Mouse (Mus musculus): ENCODE results near the gene Jarid2. TPM values are rescaled to one million over a fixed set of nuclear protein-coding genes. Genes with fewer than 3 reads are reported as not detected.

Gene Jarid2
- 38.0 and 40.6 TPM in 2 replicates for polyA plus RNA-seq (2012; rRNA removed)

DNA sequence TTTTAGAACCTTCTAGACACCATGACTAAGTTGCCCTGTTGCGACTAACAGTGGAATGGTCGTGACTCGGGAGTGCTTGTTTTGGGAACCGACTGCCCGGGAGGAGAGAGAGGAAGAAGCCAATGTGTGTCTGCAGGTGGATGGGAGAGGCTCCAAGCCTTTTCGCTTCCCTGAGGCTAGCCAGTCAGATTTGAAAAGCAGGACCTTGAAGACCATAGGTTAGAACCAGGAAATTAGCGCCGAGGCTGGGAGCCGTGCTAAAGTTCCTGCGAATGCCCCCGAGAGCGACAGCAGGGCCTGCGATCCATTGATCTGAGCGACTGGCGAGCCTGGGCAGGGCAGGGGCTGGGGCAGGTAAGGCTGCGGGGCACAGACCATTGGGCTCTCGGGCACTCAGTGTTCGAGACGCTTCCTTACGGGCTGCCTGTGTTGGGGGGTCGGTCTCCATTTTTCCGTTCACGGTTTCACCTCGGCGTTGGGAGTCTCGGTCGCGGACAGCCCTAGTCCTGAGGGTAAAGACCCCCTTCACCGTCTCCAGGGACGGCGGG lies at the start of gene Jarid2:
TSS of gene Jarid2 (plus strand) at position 51 of the 548 bp plus-strand sequence.

Measured in central nervous system, embryonic 14 days (tissue).